Mouse (Mus musculus) kidney, adult 8-10 months (tissue): ENCODE measurements around the gene Strn.

ENCODE experiments used
- DNase-seq, 2 experiments: peaks; one replicate each; pipeline ENCODE4 v3.0.0; 2022

The Strn gene

DNA sequence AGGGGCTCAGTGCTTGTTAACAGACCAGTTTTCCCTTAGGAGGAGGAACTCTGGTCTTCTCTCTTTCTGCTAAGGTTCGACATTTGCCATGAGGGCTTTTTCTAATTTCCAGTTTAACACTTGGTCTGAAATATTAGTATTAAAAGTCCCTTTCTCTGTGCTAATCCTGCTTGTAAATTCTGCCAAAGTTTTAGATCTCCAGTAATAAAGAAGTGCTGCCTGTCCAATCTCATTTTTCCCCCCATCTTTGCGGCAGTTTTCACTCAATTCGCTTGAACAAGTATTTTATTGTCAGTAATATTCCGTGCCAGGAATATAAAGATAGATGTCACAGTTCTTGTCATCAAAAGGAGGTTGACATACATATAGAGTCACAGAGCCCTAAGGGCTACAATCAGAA lies at the start of gene Strn:
Gene Strn, minus strand, starts transcription at position 101 of the 400 bp plus-strand sequence.
- no peak for DNase-seq

DNA sequence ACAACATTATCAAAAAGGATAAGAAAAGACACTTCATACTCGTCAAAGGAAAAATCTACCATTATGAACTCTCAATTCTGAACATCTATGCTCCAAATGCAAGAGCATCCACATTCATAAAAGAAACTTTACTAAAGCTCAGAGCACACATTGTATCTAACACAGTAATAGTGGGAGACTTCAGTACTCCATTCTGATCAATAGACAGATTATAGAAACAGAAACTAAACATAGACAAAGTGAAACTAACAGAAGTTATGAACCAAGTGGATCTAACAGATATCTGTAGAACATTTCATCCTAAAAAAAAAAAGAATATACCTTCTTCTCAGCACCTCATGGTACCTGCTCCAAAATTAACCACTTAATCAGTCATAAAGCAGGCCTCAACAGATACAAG lies 41.8 kb upstream of the Strn start:
- DNase-seq = no peak

DNA sequence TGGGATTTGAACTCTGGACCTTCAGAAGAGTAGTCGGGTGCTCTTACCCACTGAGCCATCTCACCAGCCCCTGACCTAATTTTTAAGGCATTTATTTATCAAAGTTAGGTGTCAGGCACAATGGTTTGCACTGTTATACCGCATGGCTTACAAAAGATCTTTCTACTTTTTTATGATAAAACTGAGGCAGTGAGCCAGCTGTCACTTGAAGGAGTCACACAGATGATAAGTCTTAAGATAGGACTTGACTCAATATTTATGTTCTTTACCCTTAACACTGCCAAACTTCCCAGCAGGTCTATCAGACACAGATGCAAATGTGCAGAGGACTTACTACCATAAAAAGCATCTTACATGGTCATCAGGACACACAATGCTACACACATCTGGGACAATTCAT lies 35.3 kb upstream of the Strn start:
- DNase-seq = no peak

DNA sequence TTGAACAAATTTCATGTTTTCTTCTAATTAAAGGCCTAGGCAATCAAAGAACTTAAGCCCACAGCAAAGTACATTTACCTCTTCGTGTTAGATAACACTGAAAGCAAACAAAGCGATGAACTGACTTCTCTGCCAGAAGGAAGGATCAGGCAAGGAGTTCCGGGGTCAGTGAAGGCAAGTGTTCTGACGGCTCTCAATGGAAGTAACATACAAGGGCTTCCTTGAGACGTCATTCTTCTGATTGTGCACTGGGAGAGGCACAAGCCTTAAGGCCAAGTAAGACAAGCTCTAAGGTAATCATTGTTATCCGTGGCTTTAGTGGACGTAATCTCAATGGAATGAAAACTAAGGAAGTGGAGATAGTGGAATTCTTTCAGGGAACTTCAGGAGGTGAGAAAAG lies 33.9 kb upstream of the Strn start:
- no peak for DNase-seq

DNA sequence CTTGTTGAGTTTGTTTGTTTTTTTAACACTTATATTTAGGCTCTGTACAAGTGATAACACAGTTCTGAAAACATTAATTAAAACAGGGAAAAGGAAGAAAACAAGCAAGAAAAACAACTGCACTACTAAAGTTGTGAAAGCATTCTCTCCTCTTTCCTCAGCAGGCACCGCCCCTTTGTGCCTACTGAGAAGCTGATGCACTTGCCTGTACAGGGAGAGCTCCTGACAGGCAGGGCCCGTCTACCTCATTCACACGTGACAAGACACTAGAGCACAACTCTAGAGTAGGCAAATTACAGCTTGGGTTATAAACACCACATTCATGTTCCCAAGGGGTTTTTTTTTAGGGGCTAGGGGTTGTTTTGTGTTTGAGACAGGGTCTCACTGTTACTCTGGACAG lies 32.3 kb upstream of the Strn start:
- no peak for DNase-seq

DNA sequence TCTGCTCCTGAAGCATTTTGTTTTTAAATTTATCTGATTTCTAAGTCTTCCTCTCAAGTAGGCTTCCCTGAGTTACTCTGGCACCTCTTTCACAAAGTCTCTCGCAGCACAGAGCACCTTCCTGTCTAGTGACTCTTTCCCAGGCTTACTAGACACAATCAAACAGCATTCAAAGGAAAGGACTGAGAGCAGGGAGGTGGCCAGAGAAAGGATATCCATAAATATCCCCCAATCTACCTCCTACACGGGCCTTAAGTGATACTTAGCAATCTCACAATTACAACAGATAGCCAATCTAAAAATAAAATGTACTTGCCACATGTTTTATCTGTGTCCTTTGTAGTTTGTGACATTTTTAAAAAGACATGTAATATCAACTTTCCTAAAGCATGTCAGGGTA lies 31.9 kb upstream of the Strn start:
- DNase-seq = no peak

DNA sequence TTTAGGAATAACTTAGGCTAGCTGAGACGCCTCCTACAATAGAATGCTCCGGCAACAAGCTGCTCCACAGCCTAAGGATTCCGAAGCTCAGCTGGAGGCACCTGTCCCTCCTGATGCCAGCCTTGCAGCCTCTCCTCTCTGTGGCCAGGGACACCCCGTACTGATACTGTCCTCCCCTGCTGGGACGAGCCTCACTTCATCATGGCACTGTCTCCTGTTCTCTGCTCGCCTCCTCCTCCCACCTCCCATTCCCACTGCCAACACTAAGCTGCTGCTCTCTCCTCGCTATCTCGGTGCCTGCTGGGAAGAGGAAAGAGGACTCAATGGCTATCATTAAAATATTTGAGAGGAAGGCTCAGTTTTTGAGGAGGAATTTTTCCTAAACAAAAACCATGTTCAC lies 30.6 kb upstream of the Strn start:
- no peak for DNase-seq

DNA sequence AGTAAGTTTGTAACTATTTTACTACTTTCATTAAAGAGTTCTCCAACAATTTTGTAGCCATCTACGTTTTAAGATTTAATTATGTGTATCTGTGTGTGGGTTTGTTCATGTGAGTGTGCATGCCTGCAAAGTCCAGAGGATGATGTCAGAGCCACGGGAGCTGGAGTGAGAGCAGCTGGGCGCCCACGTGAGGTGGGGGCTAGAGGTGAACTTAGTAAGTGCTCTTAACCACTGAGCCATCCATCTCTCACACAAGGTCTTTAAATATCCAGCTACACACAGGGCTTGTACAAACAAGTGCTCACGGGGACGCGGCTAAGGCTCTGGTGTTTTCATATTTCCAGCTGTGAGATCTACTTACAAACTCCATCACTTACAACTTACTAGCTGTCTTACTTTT lies 29.1 kb upstream of the Strn start:
- DNase-seq = no peak

DNA sequence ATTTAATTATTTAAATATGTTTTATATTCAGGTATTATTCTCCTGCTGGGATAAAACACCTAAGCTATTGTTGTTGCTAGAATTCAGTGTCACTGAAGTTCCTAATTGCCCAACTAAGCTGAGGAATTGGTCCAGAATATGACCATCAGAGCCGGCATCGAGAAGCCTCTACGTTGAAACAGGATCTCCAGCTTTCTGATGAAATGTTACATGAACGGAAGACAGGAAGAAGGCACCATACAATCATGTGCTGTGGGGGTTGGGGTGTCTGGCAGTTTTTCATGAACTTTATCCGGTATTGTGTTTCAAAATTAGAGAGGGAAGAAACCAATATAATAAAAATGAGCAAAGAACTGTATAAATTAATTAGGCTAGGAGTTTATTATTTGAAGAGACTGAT lies 26.3 kb upstream of the Strn start:
- no peak for DNase-seq

DNA sequence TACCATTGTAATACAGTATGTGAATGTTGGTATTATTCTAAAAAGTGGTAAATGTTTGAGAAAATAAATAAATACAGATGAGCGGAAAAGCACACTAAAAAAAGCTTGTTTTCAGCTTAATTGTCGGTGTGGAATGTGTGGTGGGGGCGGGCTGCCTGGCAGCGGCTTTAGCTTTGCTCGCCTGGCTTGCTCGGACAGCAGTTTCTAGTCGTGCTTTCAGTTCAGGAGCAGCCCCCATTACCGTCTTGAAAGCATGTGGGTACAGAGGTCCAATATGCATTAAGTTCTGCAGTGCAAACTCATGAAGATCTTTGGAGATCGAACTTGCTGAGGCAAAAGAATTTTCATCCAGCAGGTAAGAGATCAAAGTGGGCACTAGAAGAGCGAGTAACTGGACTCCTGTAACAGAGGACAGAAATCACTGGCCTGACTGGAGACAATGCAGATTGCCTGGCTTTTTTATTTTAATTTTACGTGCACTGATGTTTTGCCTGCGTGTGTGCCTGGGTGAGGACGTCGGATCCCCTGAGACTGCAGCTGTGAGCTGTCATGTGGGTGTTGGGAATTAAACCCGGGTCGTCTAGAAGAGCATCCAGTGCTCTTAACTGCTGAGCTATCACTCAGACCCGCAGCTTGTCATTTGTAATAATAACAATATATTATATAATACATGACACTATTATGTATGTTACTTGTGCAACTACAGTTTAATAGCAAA lies 16.1 kb upstream of the Strn start:
- DNase-seq = no peak

DNA sequence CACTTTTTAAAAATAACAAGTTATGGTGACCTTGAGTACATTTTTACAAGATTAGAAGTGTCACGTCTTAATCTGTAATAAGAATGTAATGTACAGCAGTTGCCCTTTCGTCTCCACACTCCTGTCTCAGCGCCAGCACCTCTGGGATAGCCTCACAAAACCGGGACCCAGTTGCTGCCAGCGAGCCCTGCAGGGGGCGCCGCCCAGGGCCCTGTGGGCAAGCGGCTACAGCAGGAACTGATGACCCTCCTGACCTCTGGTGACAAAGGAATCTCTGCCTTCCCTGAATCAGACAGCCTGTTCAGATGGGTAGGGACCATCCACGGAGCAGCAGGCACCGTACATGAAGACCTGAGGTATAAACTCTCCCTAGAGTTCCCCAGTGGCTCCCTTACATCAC lies 15.1 kb upstream of the Strn start:
- no peak for DNase-seq

DNA sequence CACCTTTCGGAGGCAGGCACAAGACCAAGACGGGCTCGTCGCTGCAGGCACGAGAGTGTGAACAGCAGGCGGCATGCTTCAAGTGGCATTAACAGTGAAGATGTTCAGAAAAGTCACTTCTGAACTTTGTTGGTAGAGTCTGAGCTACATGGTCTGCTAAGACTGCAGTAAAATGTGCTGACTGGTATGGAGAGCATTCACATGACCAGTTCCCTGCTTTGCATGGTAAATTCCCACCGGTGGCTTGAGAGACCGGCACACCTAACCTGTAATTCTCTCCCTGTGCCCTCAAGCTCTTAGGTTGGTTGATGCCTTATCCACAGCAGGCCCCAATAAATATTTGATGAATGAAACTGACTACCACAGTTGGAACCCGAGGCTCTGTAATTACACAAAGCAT lies 11.4 kb upstream of the Strn start:
- DNase-seq = peak in 1 of 2 experiments; percentile 8

DNA sequence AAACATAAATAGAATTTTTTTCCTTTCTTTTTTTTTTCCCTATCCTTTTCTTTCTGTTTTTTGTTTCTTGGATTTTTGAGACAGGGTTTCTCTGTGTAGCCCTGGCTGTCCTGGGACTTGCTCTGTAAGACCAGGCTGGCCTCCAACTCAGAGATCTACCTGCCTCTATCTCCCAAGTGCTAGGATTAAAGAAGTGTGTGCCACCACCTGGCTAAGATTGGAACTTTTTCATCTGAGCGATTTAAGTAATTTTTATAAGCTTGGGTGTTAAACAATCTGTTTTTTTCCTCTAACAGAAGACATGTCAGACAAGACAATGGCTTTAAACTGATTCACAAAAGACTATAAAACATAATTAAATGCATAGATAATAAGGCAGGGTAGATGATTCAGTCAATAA lies 1.4 kb upstream of the Strn start:
- DNase-seq = no peak

DNA sequence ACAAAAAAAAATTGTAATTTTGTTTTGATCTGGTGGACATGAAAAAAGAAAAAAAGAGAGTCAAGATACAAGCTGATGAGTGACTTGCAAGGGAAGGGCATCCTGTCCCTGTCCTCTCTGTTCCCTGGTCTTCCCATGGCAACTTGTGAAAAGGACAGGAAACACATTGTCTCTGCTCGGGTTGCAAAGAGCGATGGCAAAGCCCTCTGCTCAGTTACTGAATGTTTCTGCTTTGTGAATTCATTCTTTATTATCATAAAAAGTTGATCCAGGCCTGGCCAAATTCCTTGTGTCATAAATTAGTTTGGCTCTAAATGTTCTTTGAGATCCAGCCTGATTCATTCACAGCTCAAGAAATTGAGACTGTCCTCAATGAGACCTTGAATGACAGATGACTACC lies 775 bp upstream of the Strn start:
- no peak for DNase-seq

DNA sequence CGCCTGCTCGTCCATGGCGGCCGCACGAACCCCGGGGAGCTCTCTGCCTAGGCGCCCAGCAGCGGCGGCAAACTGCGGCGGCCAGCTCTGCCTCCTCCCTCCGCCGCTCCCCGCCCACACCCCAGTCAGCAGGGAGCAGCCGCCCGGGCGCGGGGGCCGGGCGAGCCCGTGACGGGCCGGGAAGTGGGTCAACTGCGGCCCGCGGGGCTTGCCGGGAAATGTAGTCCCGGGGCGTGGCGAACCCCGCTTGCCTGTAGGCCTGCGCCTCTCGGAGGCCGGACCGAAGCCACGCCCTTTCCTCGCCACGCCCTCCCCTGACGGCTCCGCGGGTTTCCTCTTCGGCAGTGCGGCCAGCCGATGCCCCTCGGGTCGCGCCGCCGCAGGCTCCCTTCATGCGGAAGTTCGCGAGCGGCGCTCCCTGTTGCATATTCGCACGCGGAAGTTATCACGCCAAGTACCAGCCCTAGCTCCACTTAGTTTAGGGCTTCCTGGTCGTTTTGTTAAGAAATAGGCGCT lies 465 bp downstream of the Strn start:
- peak; percentile 99 for DNase-seq

DNA sequence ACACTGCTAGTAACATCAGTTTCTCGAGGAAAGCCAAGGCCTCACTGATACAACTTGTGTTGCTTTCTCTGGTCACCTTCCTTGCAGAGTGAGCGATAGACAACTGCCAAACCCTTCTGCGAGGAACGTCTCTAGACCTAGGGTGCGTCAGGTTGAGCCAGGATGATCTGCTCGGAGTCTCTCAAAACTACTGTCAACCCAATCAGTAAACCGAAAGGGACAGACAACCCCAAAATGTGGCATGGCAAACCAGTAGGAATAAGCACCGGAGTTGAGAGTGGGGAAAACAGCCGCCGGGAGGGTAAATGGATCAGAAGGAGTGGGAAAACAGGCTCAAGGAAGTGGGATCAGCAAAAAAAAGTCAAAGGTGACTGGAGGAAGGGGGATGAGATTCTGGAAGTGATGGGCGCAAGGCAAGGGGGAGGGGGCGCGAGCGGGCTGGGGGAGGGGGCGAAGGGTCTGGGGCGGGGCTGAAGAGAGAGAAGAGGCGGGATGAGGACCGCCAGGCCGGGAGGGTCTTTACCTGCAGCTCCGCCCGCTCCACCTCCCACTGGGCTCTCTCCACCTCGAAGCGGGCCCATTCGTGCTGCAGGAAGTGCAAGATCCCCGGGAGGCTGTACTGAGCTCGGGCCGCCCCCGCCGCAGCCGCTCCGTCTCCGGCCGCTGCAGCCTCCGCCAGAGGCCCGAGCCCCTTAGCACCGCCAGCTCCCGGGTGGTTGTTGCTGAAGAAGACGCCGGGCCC lies 1.1 kb downstream of the Strn start:
- peak; percentile 11 to 18 for DNase-seq

DNA sequence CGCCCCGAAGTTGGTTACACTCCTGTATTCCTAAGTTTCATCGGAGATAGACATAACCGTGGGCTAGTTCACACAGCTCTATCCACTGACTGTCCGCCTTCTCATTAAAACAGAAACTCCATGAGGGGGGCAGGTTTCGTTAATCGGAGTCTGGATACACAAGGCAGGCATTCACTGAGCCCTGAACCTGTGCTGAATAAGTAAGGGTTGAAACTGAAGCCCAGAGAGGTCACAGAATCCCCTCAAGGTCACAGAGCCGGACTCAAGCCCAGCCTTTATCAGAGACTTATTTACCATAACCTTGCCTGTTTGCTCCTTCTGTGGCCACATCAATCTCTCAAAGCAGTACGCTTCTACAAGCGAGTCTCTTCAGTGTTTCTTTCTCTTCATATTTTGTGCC lies 2.2 kb downstream of the Strn start:
- DNase-seq = no peak

DNA sequence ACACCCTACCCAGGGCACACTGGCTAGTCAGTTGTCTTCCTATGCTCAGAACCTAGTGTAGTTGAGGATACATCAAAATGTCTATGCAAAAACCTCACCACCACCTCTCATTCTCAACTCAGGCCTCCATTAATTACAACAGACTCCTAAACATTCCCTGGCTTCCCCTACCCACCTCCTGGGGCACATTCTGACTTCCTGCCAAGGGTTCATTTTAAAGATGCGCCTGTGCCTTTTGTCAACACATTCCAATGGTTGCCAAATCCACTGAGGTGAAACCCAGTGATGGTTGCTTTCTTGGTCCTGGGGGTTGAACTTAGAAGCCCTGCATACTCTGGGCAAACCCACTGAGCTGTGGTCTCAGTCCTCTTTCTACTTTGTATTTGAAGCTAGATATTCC lies 4.9 kb downstream of the Strn start:
- no peak for DNase-seq

DNA sequence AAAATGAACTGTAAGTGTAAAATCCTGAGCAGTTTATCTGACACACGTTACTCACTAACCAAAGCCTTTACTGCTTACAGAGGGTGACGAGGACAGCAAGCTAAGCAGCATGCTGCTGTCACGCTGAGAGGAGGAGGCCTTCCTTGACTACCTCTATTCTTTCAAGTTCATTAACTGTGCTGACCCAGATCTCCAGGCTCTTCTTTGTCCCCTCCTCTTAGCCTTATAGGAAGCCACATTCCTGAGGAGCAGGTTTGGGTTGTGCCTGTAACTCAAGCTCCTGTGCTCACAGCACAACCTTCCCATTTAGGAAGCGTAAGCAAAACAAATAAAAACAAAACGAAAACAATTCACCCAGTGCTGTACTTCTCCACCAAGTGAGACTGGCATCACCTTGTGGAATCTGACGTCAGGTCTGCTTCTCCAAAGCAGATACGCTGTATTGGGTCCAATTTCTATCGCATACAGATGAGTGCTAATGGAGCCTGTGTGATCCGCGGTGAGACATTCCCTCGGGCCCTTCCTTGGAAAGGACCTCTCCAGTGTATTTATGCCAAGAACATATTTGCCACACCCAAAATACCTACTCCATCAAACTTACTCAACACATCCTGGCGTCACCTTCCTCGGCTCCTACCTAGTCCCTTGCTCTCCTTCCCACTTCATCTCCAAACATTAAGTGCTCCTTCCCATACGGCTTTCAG lies 10.1 kb downstream of the Strn start:
- no peak for DNase-seq

DNA sequence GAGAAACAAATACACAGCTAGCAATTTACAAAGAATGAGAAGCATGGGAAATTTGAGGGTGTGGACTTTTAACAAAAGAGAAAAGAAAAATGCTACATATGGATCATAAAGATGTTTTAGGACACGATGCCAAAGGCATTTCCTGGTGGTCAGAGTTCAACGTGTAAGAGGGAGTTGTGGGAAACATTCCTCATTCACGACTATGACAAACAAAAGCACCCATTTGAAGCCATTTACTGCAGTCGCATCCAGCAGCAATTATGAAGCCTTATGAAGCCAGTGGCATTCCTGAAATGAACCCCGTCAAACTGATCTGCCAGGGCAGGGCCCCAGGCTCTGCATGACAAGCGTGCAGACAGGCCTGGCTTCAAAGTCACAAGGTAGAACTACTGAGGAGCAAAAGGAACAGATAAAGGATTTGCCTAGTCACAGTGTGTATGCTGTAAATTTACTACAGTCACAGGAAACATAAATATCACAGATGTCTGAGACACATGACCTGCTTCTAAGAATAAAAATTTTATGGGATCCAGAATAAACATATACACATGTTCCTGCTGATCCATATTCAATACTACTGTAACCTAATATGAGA lies 12.4 kb downstream of the Strn start:
- DNase-seq = no peak

DNA sequence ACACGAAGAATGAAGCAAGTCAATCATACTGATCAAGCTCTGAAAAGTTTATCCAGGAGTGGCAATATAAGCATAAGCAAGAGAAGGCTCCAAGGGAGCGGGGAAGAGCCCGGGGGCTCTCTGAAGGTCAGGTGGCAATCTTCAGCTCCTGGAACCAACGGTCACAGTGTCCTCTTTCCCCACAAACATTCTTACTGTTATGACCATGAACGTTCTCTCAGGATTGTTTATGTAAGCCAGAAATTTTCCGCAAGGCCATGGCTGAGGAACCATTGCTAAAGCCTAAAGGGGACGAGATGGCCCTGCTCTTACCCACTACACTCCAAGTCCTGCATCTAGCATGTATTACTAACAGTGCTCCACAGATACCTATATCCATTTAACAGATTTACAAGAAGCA lies 15.3 kb downstream of the Strn start:
- no peak for DNase-seq

DNA sequence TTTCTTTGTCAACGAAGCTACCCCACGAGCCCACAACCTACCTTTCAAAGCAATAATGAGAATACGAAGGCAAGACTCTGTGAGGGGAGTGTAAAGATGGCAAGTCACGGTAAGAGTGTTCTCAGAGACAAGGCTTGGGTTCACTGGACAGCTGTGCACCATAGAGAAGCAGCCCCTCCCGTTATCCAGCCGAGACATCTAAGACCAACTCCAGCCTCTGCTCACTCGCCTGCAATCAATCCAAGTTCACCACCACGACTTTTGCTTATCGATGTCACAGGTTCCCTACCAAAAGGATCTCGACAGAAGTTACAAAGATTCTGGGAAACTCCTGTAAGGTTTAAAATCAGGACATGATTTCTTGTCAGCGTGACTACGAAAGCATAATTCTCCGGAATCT lies 17.9 kb downstream of the Strn start:
- DNase-seq = no peak

DNA sequence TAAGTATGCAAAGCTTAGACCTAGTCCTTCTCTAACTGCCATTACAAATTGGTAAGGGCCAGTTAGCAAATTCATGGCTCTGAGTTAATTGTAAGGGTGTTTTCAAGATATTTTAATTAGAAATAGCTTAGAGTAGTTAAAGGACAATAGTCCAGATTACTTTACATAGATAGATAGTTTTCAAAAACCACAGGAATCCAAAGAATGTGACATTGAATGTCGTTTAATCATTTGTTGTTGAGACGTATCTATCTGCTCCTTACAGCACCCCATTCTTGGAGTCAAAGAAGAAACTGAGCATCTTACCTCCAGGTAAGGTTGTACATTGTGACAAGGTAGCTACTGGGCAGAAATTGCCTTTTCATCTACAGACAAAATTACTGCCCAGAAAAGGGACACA lies 26.7 kb downstream of the Strn start:
- DNase-seq = no peak

DNA sequence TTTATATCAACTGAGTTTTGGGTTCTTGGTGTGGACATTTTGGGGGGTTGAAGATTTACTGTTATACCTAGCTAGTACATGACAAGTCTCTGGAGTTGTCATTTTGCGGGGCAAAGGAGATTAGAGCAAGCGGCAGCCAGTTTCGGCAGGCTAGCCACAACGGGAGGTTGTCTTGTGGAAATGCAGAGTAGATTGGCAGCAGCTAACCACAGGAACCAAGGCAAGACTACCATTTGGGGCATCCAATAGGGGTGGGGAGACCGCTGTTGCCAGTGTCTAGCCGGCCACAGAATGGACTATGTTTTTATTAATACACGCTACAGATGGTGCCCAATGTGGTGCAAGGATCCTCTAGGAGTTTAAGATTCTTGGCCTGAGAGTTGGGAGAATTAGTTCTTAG lies 28.6 kb downstream of the Strn start:
- no peak for DNase-seq
